Mouse (Mus musculus) gonadal fat pad, adult 2 months (tissue): ENCODE results near the gene Slc16a14. TPM values are rescaled to one million over a fixed set of nuclear protein-coding genes. Genes with fewer than 3 reads are reported as not detected.

Experiments used
- DNase-seq: peaks from one replicate; pipeline ENCODE4 v3.0.0-alpha.2; 2012; ENCODE audit warnings: low read depth
- polyA plus RNA-seq: library from polyadenylated mRNA; depleted of rRNA; stranded (reverse); fragments of >200 nt; gene quantifications from 2 replicates; pipeline ENCODE4 v1.2.3, GENCODE M21; 2012; rRNA removed

Gene Slc16a14
- polyA plus RNA-seq, 1 experiment = 0.38 TPM

DNA sequence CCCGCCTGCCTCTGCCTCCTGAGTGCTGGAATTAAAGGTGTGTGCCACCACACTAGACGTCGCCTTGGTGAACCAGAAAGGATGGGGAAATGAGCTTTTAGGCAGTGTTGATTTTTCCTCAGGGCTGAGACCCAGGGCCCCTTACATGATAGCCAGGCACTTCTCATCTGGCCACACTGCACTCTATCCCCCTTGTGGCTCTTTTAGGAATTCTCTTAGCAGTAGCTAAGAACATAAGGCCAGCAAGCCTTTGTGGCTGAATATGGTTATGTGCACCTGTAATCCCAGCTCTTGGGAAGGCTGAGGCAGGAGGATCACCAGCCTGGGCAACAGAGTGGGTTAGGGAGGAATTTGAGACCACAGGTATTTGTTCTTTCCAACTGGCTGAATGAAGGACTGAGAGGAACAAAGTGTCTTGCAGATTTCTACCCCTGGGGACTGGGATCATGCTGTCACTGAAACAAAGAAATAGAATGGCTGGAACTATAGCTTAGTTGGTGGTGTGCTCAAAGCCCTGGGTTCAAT is 68.2 kb downstream of the Slc16a14 start:
- no peak for DNase-seq

DNA sequence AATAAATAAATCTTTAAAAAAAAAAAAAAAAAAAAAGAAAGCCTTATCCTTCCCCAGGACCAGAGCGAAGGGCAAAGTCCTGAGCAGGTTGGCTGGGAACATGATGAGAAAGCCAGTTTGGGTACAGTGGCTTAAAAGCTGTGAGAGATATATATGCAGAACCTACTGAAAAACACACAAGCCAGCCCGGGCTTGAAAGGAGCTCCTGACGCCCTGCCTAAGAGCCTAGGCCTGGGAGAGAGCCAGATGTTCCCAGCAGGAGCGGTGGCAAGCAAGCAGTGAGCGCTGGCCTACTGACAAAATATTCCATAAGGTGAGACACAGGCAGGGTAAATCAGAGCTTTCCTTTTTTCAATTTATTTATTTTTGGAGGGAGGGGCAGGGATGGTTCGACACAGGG is 68.7 kb downstream of the Slc16a14 start:
- no peak for DNase-seq

- no peak for DNase-seq
Observed at GRCm38 (mm10) chr1:84864645-84865044, 70.3 kb downstream of the Slc16a14 start.

- DNase-seq = no peak
Observed at GRCm38 (mm10) chr1:84861255-84861630, 73.7 kb downstream of the Slc16a14 start.

GRCm38 (mm10) chr1:84860360-84861254 is 74.3 kb downstream of the Slc16a14 start:
- no peak for DNase-seq

- DNase-seq = no peak
Observed at GRCm38 (mm10) chr1:84859597-84859996, 75.3 kb downstream of the Slc16a14 start.

Other genes with a start within 250 kb of the Slc16a14 start
- 3.3 and 5.5 TPM in 2 replicates for gene Dner, start 238.9 kb downstream of the Slc16a14 start, polyA plus RNA-seq
- 24.8 and 25.9 TPM in 2 replicates for gene Fbxo36, start 95.3 kb downstream of the Slc16a14 start, polyA plus RNA-seq
- gene Trip12, start 94.6 kb downstream of the Slc16a14 start, polyA plus RNA-seq = 40.2 and 42.9 TPM in 2 replicates
- gene Gm10553, start 165.0 kb upstream of the Slc16a14 start, polyA plus RNA-seq = not detected in 2 replicates
- gene A530032D15Rik, start 174.7 kb upstream of the Slc16a14 start, polyA plus RNA-seq = not detected in 2 replicates